Mouse (Mus musculus) liver, embryonic 16.5 days (tissue): ENCODE results near the gene Exosc3. TPM values are rescaled to one million over a fixed set of nuclear protein-coding genes. Genes with fewer than 3 reads are reported as not detected.
A peak's percentile ranks its signal among the peaks of the same experiment; 100 is the strongest.

ENCODE experiments used
- ATAC-seq: fragments of 200-750 bp; cut with Nextera tagmentation; 2 replicates; pipeline ENCODE4 v1.8.0; 2017; ENCODE audit warnings: low read depth, mild to moderate bottlenecking, moderate number of reproducible peaks, moderate library complexity
- H3K27ac ChIP-seq: fragments of 300-500 bp; sonication (generic); 2 replicates; pipeline ENCODE4 v1.5.1; 2014; ENCODE audit warnings: mild to moderate bottlenecking, low read length
- H3K27me3 ChIP-seq: fragments of 300-500 bp; sonication (generic); 2 replicates; pipeline ENCODE4 v1.6.1; 2014; ENCODE audit warnings: low read depth, low read length, mixed read lengths; ENCODE audit not compliant: control insufficient read depth, insufficient read depth
- H3K36me3 ChIP-seq: fragments of 300-500 bp; sonication (generic); 2 replicates; pipeline ENCODE4 v1.6.1; 2014; ENCODE audit warnings: mild to moderate bottlenecking; ENCODE audit not compliant: control insufficient read depth, insufficient read depth
- H3K4me1 ChIP-seq: fragments of 300-500 bp; sonication (generic); 2 replicates; pipeline ENCODE4 v1.6.1; 2014; ENCODE audit warnings: low read depth, low read length, mixed read lengths; ENCODE audit not compliant: control insufficient read depth
- H3K4me2 ChIP-seq: fragments of 300-500 bp; sonication (generic); 2 replicates; pipeline ENCODE4 v1.6.1; 2014; ENCODE audit warnings: low read depth, low read length, mixed read lengths
- H3K4me3 ChIP-seq: fragments of 300-500 bp; sonication (generic); 2 replicates; pipeline ENCODE4 v1.5.1; 2014; ENCODE audit warnings: low read depth, mild to moderate bottlenecking, low read length
- H3K9ac ChIP-seq: fragments of 300-500 bp; sonication (generic); 2 replicates; pipeline ENCODE4 v1.6.1; 2014; ENCODE audit warnings: low read depth, low read length
- H3K9me3 ChIP-seq: fragments of 300-500 bp; sonication (generic); replicated peaks from 2 replicates; pipeline ENCODE4 v1.6.1; 2016; ENCODE audit warnings: low read length; ENCODE audit not compliant: control insufficient read depth
- WGBS: fragments of 180-500 bp; shearing (Covaris S2); extraction: QIAGEN DNeasy Blood & Tissue Kit; methylation state at CpG from one replicate; pipeline ENCODE4 v1.1.7; 2014; ENCODE audit not compliant: insufficient replicate concordance; 5-methylcytosine and 5-hydroxymethylcytosine counted together
- polyA plus RNA-seq: library from polyadenylated mRNA; unstranded; fragments of >200 nt; fragmentation: Nextera tagmentation; extraction: Ambion mirVana; gene quantifications from 2 replicates; pipeline ENCODE4 v1.2.1, GENCODE M21; 2015

Exosc3 gene
- polyA plus RNA-seq, 1 experiment from 2014 or later = 39.7 TPM

DNA sequence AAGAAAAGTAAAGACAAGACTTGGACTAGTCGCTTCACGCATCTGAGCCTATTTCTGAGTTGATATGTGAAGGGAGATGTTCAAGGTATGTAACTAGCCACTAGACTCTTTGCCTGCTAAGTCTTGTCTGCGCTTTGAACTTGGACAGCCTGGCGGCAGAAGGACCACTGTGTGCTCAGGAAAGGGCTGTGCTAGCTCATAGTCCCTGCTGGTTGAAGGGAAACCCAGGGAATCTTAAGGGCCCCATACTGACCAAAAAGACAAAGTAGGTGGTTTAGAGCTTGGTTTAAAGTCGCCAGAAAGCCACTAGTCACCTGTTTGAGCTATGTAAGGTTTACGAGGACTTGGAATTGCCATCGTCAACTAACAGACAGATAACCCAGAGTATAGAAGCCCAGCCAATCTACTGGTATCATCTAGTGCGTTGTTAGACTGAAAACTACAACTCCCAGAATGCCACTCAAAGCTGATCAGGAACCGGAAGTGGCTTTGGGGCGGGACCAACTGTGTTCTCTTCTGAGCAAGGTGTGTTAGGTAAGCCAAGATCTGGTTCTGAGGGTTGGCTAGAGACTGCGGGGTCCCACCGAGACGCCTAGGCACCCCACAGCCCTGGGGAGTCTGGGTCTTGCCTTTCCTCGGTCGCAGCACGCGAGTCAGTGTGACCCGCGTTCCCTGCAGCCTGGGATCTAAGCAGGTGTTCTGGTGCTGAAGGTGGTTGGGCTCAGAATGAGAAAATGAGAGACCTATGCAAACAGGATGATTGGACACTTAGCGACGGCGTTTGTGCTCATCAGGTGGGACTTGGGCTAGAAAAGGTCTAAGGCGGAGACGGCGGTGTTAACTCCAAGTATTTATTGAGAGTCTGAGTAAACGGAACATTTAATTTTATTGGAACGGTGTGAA is 45.6 kb downstream of the Exosc3 start, which contains the start of gene Trmt10b:
Trmt10b (plus strand) TSS at position 466 of the 903 bp plus-strand sequence.
- ATAC-seq = peak; percentile 79
- Histone ChIP-seq H3K9me3 (no peaks in the 10 kb centered on the region), H3K27ac (no peak within 1 kb of the TSS)

GRCm38 (mm10) chr4:45287906-45288305 is 54.6 kb downstream of the Exosc3 start:
- H3K4me3 ChIP-seq = no peak overlapping the region
- ATAC-seq = no peak
- WGBS = 57% methylated on average over 5 of the region's 5 CpGs
- no peak overlapping the region for H3K9ac ChIP-seq
- no peak overlapping the region for H3K4me2 ChIP-seq
- no peaks in the 10 kb centered on the region for H3K4me1 ChIP-seq
- H3K27me3 ChIP-seq = no peaks in the 10 kb centered on the region; the same call in 1 of the 2 replicates
- no peak overlapping the region for H3K27ac ChIP-seq
- no peaks in the 10 kb centered on the region for H3K9me3 ChIP-seq
- no peaks in the 10 kb centered on the region for H3K36me3 ChIP-seq

More for the DNA sequence above, 45.6 kb downstream of the Exosc3 start, which contains the start of gene Trmt10b:
- Histone ChIP-seq H3K4me2 (peak within 1 kb of the TSS; percentile 87), H3K4me3 (peak within 1 kb of the TSS; percentile 70), H3K9ac (peak within 1 kb of the TSS; percentile 68), H3K4me1 (peaks cover 3% of the 10 kb centered on the region; the same call in 1 of the 2 replicates), H3K27me3 (no peaks in the 10 kb centered on the region), H3K36me3 (no peaks in the 10 kb centered on the region; the same call in 1 of the 2 replicates)
- WGBS = 15% methylated on average over 27 of the region's 27 CpGs

- no peak overlapping the region for H3K4me3 ChIP-seq
- H3K9ac ChIP-seq = no peak overlapping the region
- ATAC-seq = no peak
- no peaks in the 10 kb centered on the region for H3K4me1 ChIP-seq
- no peaks in the 10 kb centered on the region for H3K36me3 ChIP-seq
- no peaks in the 10 kb centered on the region; the same call in 1 of the 2 replicates for H3K27me3 ChIP-seq
- H3K4me2 ChIP-seq = no peak overlapping the region
- WGBS = 39% methylated on average over 3 of the region's 3 CpGs
- no peaks in the 10 kb centered on the region for H3K9me3 ChIP-seq
- H3K27ac ChIP-seq = no peak overlapping the region
These were observed 56.2 kb downstream of the Exosc3 start for GRCm38 (mm10) chr4:45286318-45286717.

DNA sequence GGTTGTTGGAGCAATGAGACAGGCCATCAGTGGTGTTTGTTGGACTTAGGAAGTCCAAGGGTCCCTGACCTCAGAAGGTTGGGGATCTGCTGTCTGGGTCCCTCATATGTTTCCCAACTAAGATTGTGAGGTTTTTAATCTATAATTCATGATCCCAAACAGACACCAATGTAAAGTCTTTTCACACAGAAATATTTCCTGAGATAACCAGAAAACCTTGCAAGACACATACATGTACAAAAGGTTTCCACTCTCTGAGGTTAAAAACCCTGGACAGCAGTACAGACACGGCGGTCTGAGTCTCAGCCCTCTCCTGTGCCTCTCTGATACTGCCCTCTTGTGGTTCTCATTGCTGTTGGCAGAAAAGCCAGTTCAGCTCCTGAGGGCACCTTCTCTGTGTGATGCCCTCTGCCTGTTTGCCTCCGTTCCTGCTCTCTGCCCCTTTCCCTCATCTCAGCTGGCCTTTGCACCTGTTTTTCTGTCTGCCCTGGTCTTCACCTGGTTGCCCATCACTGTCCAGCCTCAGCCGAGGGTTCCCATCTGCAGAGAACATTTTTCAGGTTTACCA is 62.5 kb downstream of the Exosc3 start:
- Histone ChIP-seq H3K4me2 (no peak overlapping the region), H3K27me3 (no peaks in the 10 kb centered on the region), H3K4me1 (no peaks in the 10 kb centered on the region), H3K27ac (no peak overlapping the region), H3K36me3 (no peaks in the 10 kb centered on the region), H3K9me3 (no peaks in the 10 kb centered on the region), H3K9ac (no peak overlapping the region), H3K4me3 (no peak overlapping the region)
- no peak for ATAC-seq
- WGBS = 12% methylated on average over 4 of the region's 4 CpGs

DNA sequence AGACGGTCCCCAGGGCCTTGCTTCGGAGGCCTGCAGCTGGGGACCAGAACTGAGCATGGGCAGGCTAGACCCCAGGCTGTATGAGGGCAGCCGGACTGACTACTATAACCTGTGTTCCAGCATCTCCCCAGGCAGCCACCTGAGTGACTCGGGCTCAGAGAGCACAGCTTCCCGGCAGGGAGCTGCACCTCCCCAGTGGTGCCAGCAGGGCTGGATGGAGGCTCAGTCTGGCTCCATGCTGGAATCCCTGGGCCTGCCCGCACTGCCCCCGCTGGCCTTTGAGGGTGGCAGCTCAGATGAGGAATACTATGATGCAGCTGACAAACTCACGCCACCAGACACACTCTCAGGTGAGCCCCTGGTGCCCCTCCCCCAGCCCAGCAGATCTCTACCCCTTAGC is 63.2 kb downstream of the Exosc3 start:
- no peak overlapping the region for H3K9ac ChIP-seq
- ATAC-seq = no peak
- H3K4me3 ChIP-seq = no peak overlapping the region
- H3K4me1 ChIP-seq = no peaks in the 10 kb centered on the region
- no peaks in the 10 kb centered on the region for H3K27me3 ChIP-seq
- H3K4me2 ChIP-seq = no peak overlapping the region
- no peaks in the 10 kb centered on the region for H3K36me3 ChIP-seq
- H3K9me3 ChIP-seq = no peaks in the 10 kb centered on the region
- H3K27ac ChIP-seq = no peak overlapping the region
- WGBS = 56% methylated on average over 8 of the region's 8 CpGs

- Histone ChIP-seq H3K4me3 (no peak overlapping the region), H3K4me2 (no peak overlapping the region), H3K9ac (no peak overlapping the region), H3K9me3 (no peaks in the 10 kb centered on the region), H3K27me3 (no peaks in the 10 kb centered on the region), H3K36me3 (no peaks in the 10 kb centered on the region), H3K27ac (no peak overlapping the region), H3K4me1 (no peaks in the 10 kb centered on the region)
- 67% methylated on average over 8 of the region's 8 CpGs for WGBS
- no peak for ATAC-seq
These were observed 66.8 kb downstream of the Exosc3 start for GRCm38 (mm10) chr4:45275770-45276169.

DNA sequence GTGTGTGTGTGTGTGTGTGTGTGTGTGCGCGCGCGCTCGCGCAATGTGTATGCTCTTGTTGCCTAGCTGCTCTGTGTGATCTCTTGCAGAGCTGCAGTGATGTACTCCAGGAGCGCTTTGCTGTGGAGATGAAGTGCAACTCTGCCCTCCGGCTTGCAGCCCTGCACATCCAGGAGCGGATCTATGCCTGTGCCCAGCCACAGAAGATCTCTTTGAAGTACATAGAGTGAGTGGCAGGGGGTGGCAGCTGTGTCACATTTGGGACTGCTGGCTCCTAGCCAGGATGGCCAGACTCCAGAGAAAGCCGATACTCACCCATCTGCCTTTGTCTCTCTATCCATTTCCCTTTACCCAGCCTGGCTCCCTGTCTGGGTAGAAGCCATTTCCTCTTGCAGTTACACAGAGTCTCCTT is 71.5 kb downstream of the Exosc3 start:
- ATAC-seq = no peak
- 88% methylated on average over 10 of the region's 10 CpGs for WGBS

GRCm38 (mm10) chr4:45267883-45268282 is 74.6 kb downstream of the Exosc3 start:
- WGBS = 12% methylated on average over 3 of the region's 3 CpGs
- peak; percentile 88 for ATAC-seq
- peak overlapping the region; percentile 17; the same call in 1 of the 2 replicates for H3K27ac ChIP-seq

More for the DNA sequence above, 71.5 kb downstream of the Exosc3 start:
- Histone ChIP-seq H3K9me3 (no peaks in the 10 kb centered on the region), H3K4me1 (peaks cover 12% of the 10 kb centered on the region), H3K4me2 (no peak overlapping the region), H3K27ac (no peak overlapping the region), H3K4me3 (no peak overlapping the region), H3K9ac (no peak overlapping the region), H3K36me3 (no peaks in the 10 kb centered on the region), H3K27me3 (no peaks in the 10 kb centered on the region)

More at GRCm38 (mm10) chr4:45267883-45268282, 74.6 kb downstream of the Exosc3 start:
- Histone ChIP-seq H3K27me3 (no peaks in the 10 kb centered on the region), H3K4me2 (no peak overlapping the region), H3K4me1 (peaks cover 12% of the 10 kb centered on the region), H3K4me3 (no peak overlapping the region), H3K9ac (no peak overlapping the region), H3K9me3 (no peaks in the 10 kb centered on the region), H3K36me3 (no peaks in the 10 kb centered on the region)
